Mouse (Mus musculus): ENCODE results near the gene Mtap. TPM values are rescaled to one million over a fixed set of nuclear protein-coding genes. Genes with fewer than 3 reads are reported as not detected.

The Mtap gene
- total and polyA plus RNA-seq, 3 experiments: 8.3 to 22.0 (median 19.8) TPM

- TF ChIP-seq POLR2A (IDR thresholded peaks at IDR 0.05; ENCODE audit: insufficient read depth, low read depth, low read length) (0 out of 2 replicates have a peak, but pooled peaks have one; percentile 28), CTCF (IDR thresholded peaks at IDR 0.05) (no peak), EP300 (IDR thresholded peaks at IDR 0.05; ENCODE audit: insufficient read depth, low read depth, low read length) (no peak)
- peak; percentile 69 to 75 for DNase-seq
- Histone ChIP-seq H3K9ac (ENCODE audit: low read depth, low read length) (peak overlapping the region; percentile 79), H3K27me3 (ENCODE audit: control insufficient read depth, insufficient read depth, low read length) (no peaks in the 10 kb centered on the region), H3K27ac (peak overlapping the region; percentile 88), H3K4me1 (ENCODE audit: control insufficient read depth, insufficient read depth, low read length) (peaks cover 12% of the 10 kb centered on the region), H3K36me3 (ENCODE audit: control insufficient read depth, insufficient read depth, low read length) (peaks cover 2% of the 10 kb centered on the region; the same call in 1 of the 2 replicates), H3K4me3 (peak overlapping the region; percentile 99), H3K79me2 (replicated peaks; ENCODE audit: control insufficient read depth, insufficient read depth, low read length) (0 out of 2 replicates have a peak, but pooled peaks cover 2% of the 10 kb centered on the region)
- 2% methylated on average over 36 of the region's 36 CpGs for WGBS
- intact Hi-C loops (cut with DNase I): no loop called here
Measured at GRCm38 (mm10) chr4:89137542-89138360, 829 bp downstream of the Mtap start.

DNA sequence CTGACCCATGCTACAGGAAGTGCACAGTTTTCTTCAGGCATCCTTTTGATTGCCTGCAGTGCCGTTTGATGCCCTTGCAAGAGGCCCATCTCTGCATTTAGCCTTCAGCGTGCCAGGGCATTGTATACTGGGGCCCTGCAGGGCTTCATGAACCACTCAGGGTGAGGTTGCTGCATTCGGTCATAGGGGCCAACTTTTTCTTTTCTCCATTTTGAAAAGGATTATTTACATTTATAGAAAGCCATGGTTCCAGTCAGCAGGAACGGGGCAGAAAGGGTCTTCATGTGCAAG lies 1.4 kb downstream of the Mtap start:
- Histone ChIP-seq H3K36me3 (ENCODE audit: control insufficient read depth, insufficient read depth, low read length) (peaks cover 2% of the 10 kb centered on the region; the same call in 1 of the 2 replicates), H3K4me3 (peak overlapping the region; percentile 99), H3K9ac (ENCODE audit: low read depth, low read length) (peak overlapping the region; percentile 46), H3K27ac (peak overlapping the region; percentile 88), H3K79me2 (replicated peaks; ENCODE audit: control insufficient read depth, insufficient read depth, low read length) (0 out of 2 replicates have a peak, but pooled peaks cover 2% of the 10 kb centered on the region), H3K4me1 (ENCODE audit: control insufficient read depth, insufficient read depth, low read length) (peaks cover 12% of the 10 kb centered on the region), H3K27me3 (ENCODE audit: control insufficient read depth, insufficient read depth, low read length) (no peaks in the 10 kb centered on the region)
- TF ChIP-seq EP300 (IDR thresholded peaks at IDR 0.05; ENCODE audit: insufficient read depth, low read depth, low read length) (no peak), CTCF (IDR thresholded peaks at IDR 0.05) (no peak), POLR2A (IDR thresholded peaks at IDR 0.05; ENCODE audit: insufficient read depth, low read depth, low read length) (no peak)
- DNase-seq: no peak
- 42% methylated on average over 4 of the region's 4 CpGs for WGBS
- intact Hi-C loops (cut with DNase I): no loop called here

GRCm38 (mm10) chr4:89140832-89141231 lies 3.9 kb downstream of the Mtap start:
- Histone ChIP-seq H3K4me3 (no peak overlapping the region), H3K36me3 (ENCODE audit: control insufficient read depth, insufficient read depth, low read length) (peaks cover 2% of the 10 kb centered on the region; the same call in 1 of the 2 replicates), H3K9ac (ENCODE audit: low read depth, low read length) (no peak overlapping the region), H3K79me2 (replicated peaks; ENCODE audit: control insufficient read depth, insufficient read depth, low read length) (peaks cover 2% of the 10 kb centered on the region; the same call in 1 of the 2 replicates), H3K27me3 (ENCODE audit: control insufficient read depth, insufficient read depth, low read length) (no peaks in the 10 kb centered on the region), H3K27ac (no peak overlapping the region), H3K4me1 (ENCODE audit: control insufficient read depth, insufficient read depth, low read length) (peaks cover 12% of the 10 kb centered on the region)
- TF ChIP-seq POLR2A (IDR thresholded peaks at IDR 0.05; ENCODE audit: insufficient read depth, low read depth, low read length) (no peak), EP300 (IDR thresholded peaks at IDR 0.05; ENCODE audit: insufficient read depth, low read depth, low read length) (0 out of 2 replicates have a peak, but pooled peaks have one; percentile 44)
- intact Hi-C loops (cut with DNase I): loop anchor here (10.0 kb wide), 1 partner anchor 304 kb away; no protein-coding TSS in a partner anchor
- DNase-seq: peak; percentile 74 to 80
- WGBS: 26% methylated on average over 5 of the region's 5 CpGs

GRCm38 (mm10) chr4:89145409-89145808 lies 8.5 kb downstream of the Mtap start:
- TF ChIP-seq EP300 (IDR thresholded peaks at IDR 0.05; ENCODE audit: insufficient read depth, low read depth, low read length) (peak; percentile 89), CTCF (IDR thresholded peaks at IDR 0.05) (peak; percentile 98), POLR2A (IDR thresholded peaks at IDR 0.05; ENCODE audit: insufficient read depth, low read depth, low read length) (no peak)
- 43% methylated on average over 6 of the region's 6 CpGs for WGBS
- H3K27ac ChIP-seq: no peak overlapping the region
- H3K79me2 ChIP-seq (replicated peaks; ENCODE audit: control insufficient read depth, insufficient read depth, low read length): peaks cover 4% of the 10 kb centered on the region
- H3K9ac ChIP-seq (ENCODE audit: low read depth, low read length): no peak overlapping the region
- peaks cover 2% of the 10 kb centered on the region; the same call in 1 of the 2 replicates for H3K36me3 ChIP-seq (ENCODE audit: control insufficient read depth, insufficient read depth, low read length)
- intact Hi-C loops (cut with DNase I): loop anchor here (1.0 to 10.0 kb wide), 4 partner anchors 147 to 547 kb away; partner anchors contain the start of gene Cdkn2a
- H3K4me1 ChIP-seq (ENCODE audit: control insufficient read depth, insufficient read depth, low read length): peaks cover 8% of the 10 kb centered on the region
- peak; percentile 73 to 84 for DNase-seq
- H3K4me3 ChIP-seq: no peak overlapping the region
- H3K27me3 ChIP-seq (ENCODE audit: control insufficient read depth, insufficient read depth, low read length): no peaks in the 10 kb centered on the region

- no peak for DNase-seq
- Histone ChIP-seq H3K4me3 (no peak overlapping the region), H3K79me2 (replicated peaks; ENCODE audit: control insufficient read depth, insufficient read depth, low read length) (peaks cover 4% of the 10 kb centered on the region), H3K36me3 (ENCODE audit: control insufficient read depth, insufficient read depth, low read length) (peaks cover 2% of the 10 kb centered on the region; the same call in 1 of the 2 replicates), H3K27ac (no peak overlapping the region), H3K27me3 (ENCODE audit: control insufficient read depth, insufficient read depth, low read length) (no peaks in the 10 kb centered on the region), H3K4me1 (ENCODE audit: control insufficient read depth, insufficient read depth, low read length) (peaks cover 6% of the 10 kb centered on the region), H3K9ac (ENCODE audit: low read depth, low read length) (no peak overlapping the region)
- peak; percentile 94 for TF ChIP-seq CTCF (IDR thresholded peaks at IDR 0.05)
- no peak for TF ChIP-seq EP300 (IDR thresholded peaks at IDR 0.05; ENCODE audit: insufficient read depth, low read depth, low read length)
- no peak for TF ChIP-seq POLR2A (IDR thresholded peaks at IDR 0.05; ENCODE audit: insufficient read depth, low read depth, low read length)
- WGBS: 42% methylated on average over 3 of the region's 3 CpGs
- intact Hi-C loops (cut with DNase I): loop anchor here (5.0 to 10.0 kb wide), 3 partner anchors 146 to 546 kb away; partner anchors contain the start of gene Cdkn2a
Measured at GRCm38 (mm10) chr4:89146291-89146690, 9.4 kb downstream of the Mtap start.

DNA sequence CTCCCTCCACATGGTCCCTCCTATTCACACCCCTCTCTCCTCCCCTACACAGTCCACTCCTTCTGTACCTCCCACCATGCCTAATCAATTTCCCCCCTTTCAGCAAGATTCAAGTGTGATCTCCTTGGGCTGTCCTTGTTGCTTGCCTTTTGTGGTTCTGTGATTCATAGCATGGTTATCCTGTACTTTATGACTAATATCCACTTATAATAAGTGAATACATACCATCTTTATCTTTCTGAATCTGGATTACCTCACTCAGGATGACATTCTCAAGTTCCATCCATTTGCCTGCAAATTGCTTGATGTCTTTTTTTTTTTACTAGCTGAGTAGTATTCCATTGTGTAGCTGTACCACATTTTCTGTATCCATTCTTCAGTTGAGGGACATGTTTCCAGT lies 12.3 kb downstream of the Mtap start:
- TF ChIP-seq POLR2A (IDR thresholded peaks at IDR 0.05; ENCODE audit: insufficient read depth, low read depth, low read length): no peak
- no peak for TF ChIP-seq EP300 (IDR thresholded peaks at IDR 0.05; ENCODE audit: insufficient read depth, low read depth, low read length)
- TF ChIP-seq CTCF (IDR thresholded peaks at IDR 0.05): no peak
- DNase-seq: no peak
- peaks cover 2% of the 10 kb centered on the region for H3K79me2 ChIP-seq (replicated peaks; ENCODE audit: control insufficient read depth, insufficient read depth, low read length)
- H3K9ac ChIP-seq (ENCODE audit: low read depth, low read length): no peak overlapping the region
- no peaks in the 10 kb centered on the region for H3K36me3 ChIP-seq (ENCODE audit: control insufficient read depth, insufficient read depth, low read length)
- no peaks in the 10 kb centered on the region for H3K27me3 ChIP-seq (ENCODE audit: control insufficient read depth, insufficient read depth, low read length)
- H3K4me1 ChIP-seq (ENCODE audit: control insufficient read depth, insufficient read depth, low read length): no peaks in the 10 kb centered on the region; the same call in 1 of the 2 replicates
- H3K27ac ChIP-seq: no peak overlapping the region
- intact Hi-C loops (cut with DNase I): loop anchor here (5.0 to 10.0 kb wide), 3 partner anchors 143 to 543 kb away; partner anchors contain the start of gene Cdkn2a
- no peak overlapping the region for H3K4me3 ChIP-seq
